Mouse (Mus musculus) limb, embryonic 14.5 days (tissue): Measurements from ENCODE around the gene Sh2d1b2. TPM values are rescaled to one million over a fixed set of nuclear protein-coding genes. Genes with fewer than 3 reads are reported as not detected.
A peak's percentile ranks its signal among the peaks of the same experiment; 100 is the strongest.

ENCODE experiments used
- ATAC-seq: fragments of 200-750 bp; cut with Nextera tagmentation; 2 replicates; pipeline ENCODE4 v1.8.0; 2017; ENCODE audit warnings: low read depth, moderate number of reproducible peaks, moderate TSS enrichment; ENCODE audit not compliant: low FRiP score
- DNase-seq: peaks from one replicate; pipeline ENCODE4 v3.0.0-alpha.2; 2015; ENCODE audit warnings: low spot score
- H3K27ac ChIP-seq: fragments of 300-500 bp; sonication (generic); replicated peaks from 2 replicates; pipeline ENCODE4 v1.5.1; 2014; ENCODE audit warnings: low read depth, mild to moderate bottlenecking, low read length, moderate library complexity, mixed read lengths
- H3K27me3 ChIP-seq: fragments of 300-500 bp; sonication (generic); 2 replicates; pipeline ENCODE4 v1.6.1; 2014; ENCODE audit warnings: low read length, mixed read lengths; ENCODE audit not compliant: control insufficient read depth, insufficient read depth
- H3K36me3 ChIP-seq: fragments of 300-500 bp; sonication (generic); 2 replicates; pipeline ENCODE4 v1.6.1; 2014; ENCODE audit warnings: mild to moderate bottlenecking, low read length, moderate library complexity, mixed read lengths; ENCODE audit not compliant: control insufficient read depth, insufficient read depth
- H3K4me1 ChIP-seq: fragments of 300-500 bp; sonication (generic); 2 replicates; pipeline ENCODE4 v1.6.1; 2014; ENCODE audit warnings: antibody characterized with exemption, low read length, mixed read lengths; ENCODE audit not compliant: control insufficient read depth, insufficient read depth
- H3K4me2 ChIP-seq: fragments of 300-500 bp; sonication (generic); replicated peaks from 2 replicates; pipeline ENCODE4 v1.6.1; 2014; ENCODE audit warnings: low read depth, mild to moderate bottlenecking, low read length, moderate library complexity; ENCODE audit not compliant: severe bottlenecking
- H3K4me3 ChIP-seq: fragments of 300-500 bp; sonication (generic); replicated peaks from 2 replicates; pipeline ENCODE4 v1.5.1; 2014; ENCODE audit warnings: low read length
- H3K9ac ChIP-seq: fragments of 300-500 bp; sonication (generic); 2 replicates; pipeline ENCODE4 v1.6.1; 2014; ENCODE audit warnings: mild to moderate bottlenecking, low read depth, low read length, moderate library complexity; ENCODE audit not compliant: severe bottlenecking
- H3K9me3 ChIP-seq: fragments of 300-500 bp; sonication (generic); 2 replicates; pipeline ENCODE4 v1.6.1; 2016; ENCODE audit warnings: low read length; ENCODE audit not compliant: control insufficient read depth
- POLR2A ChIP-seq: fragments of 200-500 bp; IDR thresholded peaks from 2 replicates; pipeline ENCODE4 v1.8.0; 2012; ENCODE audit warnings: inconsistent platforms, mild to moderate bottlenecking, moderate library complexity, borderline replicate concordance; ENCODE audit not compliant: insufficient read depth, insufficient read length; ENCODE audit errors: extremely low read depth
- WGBS: fragments of 180-500 bp; shearing (Covaris S2); extraction: QIAGEN DNeasy Blood & Tissue Kit; methylation state at CpG from one replicate; pipeline ENCODE4 v1.1.7; 2014; 5-methylcytosine and 5-hydroxymethylcytosine counted together
- polyA plus RNA-seq, 2 experiments: library from polyadenylated mRNA; depleted of rRNA in 1 of 2; stranded (reverse) in 1 of 2; unstranded in 1 of 2; fragments of >200 nt; fragmentation: Nextera tagmentation in 1 of 2; extraction: Ambion mirVana in 1 of 2; gene quantifications; 2 replicates each; pipeline versions ENCODE4 v1.2.1 to v1.2.3; 2012 to 2014

Sh2d1b2 gene
- polyA plus RNA-seq, 2 experiments, result not detected

GRCm38 (mm10) chr1:170214757-170215522 is 17.6 kb upstream of the Sh2d1b2 start, which contains the start of gene Uhmk1:
Uhmk1 (minus strand) TSS chr1:170215397.
- Histone ChIP-seq H3K9me3 (no peaks in the 10 kb centered on the region), H3K36me3 (peaks cover 23% of the 10 kb centered on the region), H3K4me3 (peak within 1 kb of the TSS; percentile 87), H3K4me2 (peak within 1 kb of the TSS; percentile 62), H3K27ac (peak within 1 kb of the TSS; percentile 79), H3K27me3 (no peaks in the 10 kb centered on the region), H3K9ac (peak within 1 kb of the TSS; percentile 95), H3K4me1 (no peaks in the 10 kb centered on the region)
- under 1% methylated on average over 62 of the region's 70 CpGs for WGBS
- peak; percentile 70; the same call in 1 of the 2 replicates for TF ChIP-seq POLR2A
- peak; percentile 98 for ATAC-seq
- peak; percentile 86 for DNase-seq

DNA sequence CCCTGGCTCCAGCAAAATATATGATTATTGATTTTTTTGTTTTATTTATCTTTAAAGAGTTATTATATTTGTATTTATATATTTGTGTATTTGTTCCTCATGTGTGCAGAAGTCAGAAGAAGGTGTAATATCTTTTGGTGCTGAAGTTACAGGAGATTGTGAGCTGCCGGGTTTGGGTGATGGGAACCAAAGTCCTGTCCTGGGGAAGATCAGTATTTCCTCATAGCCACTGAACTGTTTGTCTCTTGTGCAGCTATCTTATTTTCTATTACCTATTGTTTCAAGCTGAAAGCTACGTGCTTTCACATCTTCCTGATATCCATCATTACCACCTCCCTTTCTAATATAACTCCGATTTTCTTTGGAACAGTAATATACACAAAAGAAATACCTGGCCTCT is 17.0 kb upstream of the Sh2d1b2 start:
- Histone ChIP-seq H3K36me3 (peaks cover 21% of the 10 kb centered on the region), H3K27ac (no peak overlapping the region), H3K9me3 (no peaks in the 10 kb centered on the region), H3K27me3 (no peaks in the 10 kb centered on the region), H3K4me3 (peak overlapping the region; percentile 87), H3K4me2 (peak overlapping the region; percentile 28; the same call in 1 of the 2 replicates), H3K9ac (0 out of 2 replicates have a peak overlapping the region, but pooled peaks have one; percentile 95), H3K4me1 (no peaks in the 10 kb centered on the region)
- ATAC-seq (no peak), DNase-seq (no peak)
- 73% methylated on average over 3 of the region's 3 CpGs for WGBS
- no peak for TF ChIP-seq POLR2A

DNA sequence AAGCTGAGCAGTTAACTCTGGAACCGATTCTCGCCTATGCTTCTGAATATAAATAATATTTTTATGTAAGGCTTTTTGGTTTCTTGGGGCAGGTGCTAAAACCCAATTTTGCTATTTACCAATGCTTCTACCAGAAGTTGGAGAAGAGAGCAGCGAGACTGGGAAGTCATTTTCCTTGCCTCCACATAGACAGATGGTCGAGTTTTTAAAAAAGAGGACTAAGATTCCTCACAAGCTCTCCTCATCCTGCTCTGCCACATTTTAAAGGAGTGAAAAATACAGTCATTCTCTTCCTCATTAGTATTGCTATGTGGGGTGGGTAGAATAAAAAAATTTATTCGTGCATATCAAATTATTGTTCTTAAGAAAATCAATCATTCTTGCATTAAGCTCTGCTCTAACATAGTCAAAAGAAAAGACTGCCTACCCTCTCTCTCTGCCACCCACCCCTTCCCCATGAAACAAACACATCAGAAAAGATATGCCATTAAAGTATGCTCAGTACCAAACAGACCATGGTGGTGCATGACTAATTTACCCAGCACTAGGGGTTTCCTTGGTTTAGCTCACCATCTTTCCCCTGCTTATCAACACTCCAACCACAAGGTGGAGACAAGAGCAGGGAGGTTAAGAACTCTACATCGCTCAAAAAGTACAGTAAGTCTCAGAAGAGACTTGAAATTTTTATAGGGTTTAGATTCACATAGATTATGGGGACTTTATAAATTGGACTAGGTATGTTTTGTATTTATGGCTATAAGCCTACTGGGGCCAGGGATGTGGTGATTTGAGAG is 14.3 kb upstream of the Sh2d1b2 start:
- Histone ChIP-seq H3K36me3 (no peaks in the 10 kb centered on the region), H3K9ac (no peak overlapping the region), H3K4me3 (no peak overlapping the region), H3K4me2 (no peak overlapping the region), H3K9me3 (no peaks in the 10 kb centered on the region), H3K27me3 (no peaks in the 10 kb centered on the region), H3K4me1 (no peaks in the 10 kb centered on the region), H3K27ac (no peak overlapping the region)
- DNase-seq, result no peak
- WGBS, result 80% methylated on average over 6 of the region's 6 CpGs
- TF ChIP-seq POLR2A, result no peak
- ATAC-seq, result no peak

- no peak overlapping the region for H3K4me2 ChIP-seq
- H3K4me1 ChIP-seq, result no peaks in the 10 kb centered on the region
- no peak overlapping the region for H3K27ac ChIP-seq
- H3K4me3 ChIP-seq, result no peak overlapping the region
- TF ChIP-seq POLR2A, result no peak
- H3K9me3 ChIP-seq, result no peaks in the 10 kb centered on the region
- ATAC-seq (no peak), DNase-seq (no peak)
- H3K9ac ChIP-seq, result no peak overlapping the region
- no peaks in the 10 kb centered on the region for H3K27me3 ChIP-seq
- H3K36me3 ChIP-seq, result no peaks in the 10 kb centered on the region
These were observed 12.2 kb upstream of the Sh2d1b2 start for GRCm38 (mm10) chr1:170220351-170220750.

DNA sequence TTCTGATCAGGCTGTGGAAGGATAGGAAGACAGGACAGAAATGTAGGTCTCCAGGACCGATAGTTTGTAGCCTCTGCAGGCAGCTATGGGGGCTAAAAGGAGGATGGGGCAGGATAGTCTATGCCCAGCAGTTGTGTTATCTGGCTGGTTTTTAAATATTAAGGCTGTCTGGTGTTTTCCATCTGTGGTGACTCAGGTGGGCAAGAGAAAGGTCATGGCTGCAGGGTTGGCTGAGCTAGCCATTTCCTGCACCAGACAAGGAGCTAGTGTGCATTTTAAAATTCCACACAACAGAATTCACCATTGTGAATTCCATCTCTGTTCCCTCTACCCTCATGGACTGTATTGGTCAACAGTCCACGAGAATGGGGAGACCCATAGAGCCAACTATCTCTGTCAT is 9.3 kb upstream of the Sh2d1b2 start:
- WGBS, result 81% methylated on average over 2 of the region's 2 CpGs
- H3K4me2 ChIP-seq, result no peak overlapping the region
- H3K27ac ChIP-seq, result no peak overlapping the region
- no peak for DNase-seq
- no peak for ATAC-seq
- no peaks in the 10 kb centered on the region for H3K9me3 ChIP-seq
- H3K4me3 ChIP-seq, result no peak overlapping the region
- no peak for TF ChIP-seq POLR2A
- no peaks in the 10 kb centered on the region for H3K27me3 ChIP-seq
- no peaks in the 10 kb centered on the region for H3K4me1 ChIP-seq
- no peaks in the 10 kb centered on the region for H3K36me3 ChIP-seq
- no peak overlapping the region for H3K9ac ChIP-seq
